Mouse (Mus musculus): ENCODE data around the gene Ptpn7.

GRCm38 (mm10) chr1:135181880-135182623 is 49.6 kb downstream of the Ptpn7 start:
- no peak for TF ChIP-seq POLR2AphosphoS2 (IDR thresholded peaks at IDR 0.05; ENCODE audit: low read depth, low read length)
- TF ChIP-seq USF2 (conservative IDR thresholded peaks at IDR 0.05; ENCODE audit: low read depth, low read length), result no peak
- TF ChIP-seq POLR2A (IDR thresholded peaks at IDR 0.05; ENCODE audit: low read depth, low read length), result no peak
- no peak for TF ChIP-seq SMC3 (IDR thresholded peaks at IDR 0.05; ENCODE audit: low read depth, low read length)
- no peak for TF ChIP-seq CTCF (conservative IDR thresholded peaks at IDR 0.05 in 1 of 2, IDR thresholded peaks at IDR 0.05 in 1 of 2; ENCODE audit: low read depth in 2 of 2, low read length in 2 of 2)
- no peak for TF ChIP-seq CHD2 (IDR thresholded peaks at IDR 0.05; ENCODE audit: low read length)
- no peak for TF ChIP-seq MEF2A (IDR thresholded peaks at IDR 0.05; ENCODE audit: borderline replicate concordance, low read depth, low read length)
- TF ChIP-seq SIN3A (IDR thresholded peaks at IDR 0.05; ENCODE audit: low read length), result no peak

Measured in CH12.LX (cell line).